Mouse (Mus musculus) E14TG2a.4 (cell line): ENCODE measurements around the gene Pbx2.
A peak's percentile ranks its signal among the peaks of the same experiment; 100 is the strongest.

Source experiments
- H3K27me3 ChIP-seq: 2 replicates; pipeline ENCODE4 v1.6.1; 2014; ENCODE audit warnings: low read length, control low read depth; ENCODE audit not compliant: insufficient read depth
- H3K36me3 ChIP-seq: 2 replicates; pipeline ENCODE4 v1.6.1; 2014; ENCODE audit warnings: low read length, control low read depth; ENCODE audit not compliant: insufficient read depth
- H3K4me1 ChIP-seq: replicated peaks from 2 replicates; pipeline ENCODE4 v1.6.1; 2014; ENCODE audit warnings: low read depth, low read length, control low read depth
- H3K4me3 ChIP-seq: replicated peaks from 2 replicates; pipeline ENCODE4 v1.5.1; 2014; ENCODE audit warnings: mild to moderate bottlenecking, low read length
- H3K9me3 ChIP-seq: 2 replicates; pipeline ENCODE4 v1.6.1; 2014; ENCODE audit warnings: low read length, control low read depth
- CTCF ChIP-seq: conservative IDR thresholded peaks from 2 replicates; pipeline ENCODE4 v1.5.1; 2014; ENCODE audit warnings: low read length
- NANOG ChIP-seq: IDR thresholded peaks from 2 replicates; pipeline ENCODE4 v1.6.1; 2014; ENCODE audit warnings: borderline replicate concordance, low read length, mixed read lengths
- POU5F1 ChIP-seq: IDR thresholded peaks from 2 replicates; pipeline ENCODE4 v1.6.1; 2014; ENCODE audit warnings: low read length, borderline replicate concordance

Gene Pbx2

GRCm38 (mm10) chr17:34613054-34613645, 22.1 kb downstream of the Pbx2 start:
- H3K4me3 ChIP-seq, result no peak overlapping the region
- no peak for TF ChIP-seq NANOG
- TF ChIP-seq POU5F1, result no peak
- TF ChIP-seq CTCF, result no peak
- peaks cover 75% of the 10 kb centered on the region for H3K4me1 ChIP-seq
- no peaks in the 10 kb centered on the region for H3K27me3 ChIP-seq
- H3K36me3 ChIP-seq, result peaks cover 81% of the 10 kb centered on the region
- no peaks in the 10 kb centered on the region for H3K9me3 ChIP-seq

- Histone ChIP-seq H3K9me3 (no peaks in the 10 kb centered on the region), H3K27me3 (no peaks in the 10 kb centered on the region), H3K4me1 (peaks cover 68% of the 10 kb centered on the region), H3K4me3 (no peak overlapping the region), H3K36me3 (peaks cover 74% of the 10 kb centered on the region)
- no peak for TF ChIP-seq NANOG
- TF ChIP-seq CTCF, result no peak
- no peak for TF ChIP-seq POU5F1
Observed at GRCm38 (mm10) chr17:34613830-34614229, 22.8 kb downstream of the Pbx2 start.

DNA sequence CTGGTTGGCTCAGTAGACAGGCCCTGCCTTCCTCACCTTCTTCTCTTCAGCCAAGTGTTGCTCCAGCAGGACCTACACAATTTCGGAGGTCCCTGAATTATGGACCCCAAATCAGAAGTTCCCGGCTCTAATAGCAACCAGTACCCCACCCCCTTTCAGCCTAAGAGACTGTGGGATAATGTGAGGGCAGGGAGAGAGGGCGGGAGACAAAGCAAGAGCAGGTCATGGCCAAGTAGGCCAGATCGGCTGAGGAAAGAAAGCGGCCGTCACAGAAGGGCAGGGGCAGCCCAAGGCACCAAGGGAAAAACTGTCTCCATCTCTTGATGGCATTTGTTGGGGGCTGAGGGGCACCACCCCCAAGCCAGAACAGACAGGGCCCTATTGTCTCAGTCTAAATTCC, 24.8 kb downstream of the Pbx2 start, which contains the start of gene Egfl8:
TSS of gene Egfl8 (minus strand) at position 101 of the 400 bp plus-strand sequence.
- H3K27me3 ChIP-seq, result no peaks in the 10 kb centered on the region
- no peak for TF ChIP-seq POU5F1
- TF ChIP-seq NANOG, result no peak

GRCm38 (mm10) chr17:34618999-34619398, 27.9 kb downstream of the Pbx2 start:
- peaks cover 52% of the 10 kb centered on the region for H3K36me3 ChIP-seq
- no peak overlapping the region for H3K4me3 ChIP-seq
- H3K27me3 ChIP-seq, result no peaks in the 10 kb centered on the region
- peaks cover 45% of the 10 kb centered on the region for H3K4me1 ChIP-seq
- H3K9me3 ChIP-seq, result no peaks in the 10 kb centered on the region
- TF ChIP-seq CTCF (peak; percentile 95), POU5F1 (no peak), NANOG (no peak)

More for the DNA sequence above, 24.8 kb downstream of the Pbx2 start, which contains the start of gene Egfl8:
- Histone ChIP-seq H3K4me1 (peaks cover 55% of the 10 kb centered on the region), H3K36me3 (peaks cover 67% of the 10 kb centered on the region), H3K9me3 (no peaks in the 10 kb centered on the region), H3K4me3 (no peak within 1 kb of the TSS)

DNA sequence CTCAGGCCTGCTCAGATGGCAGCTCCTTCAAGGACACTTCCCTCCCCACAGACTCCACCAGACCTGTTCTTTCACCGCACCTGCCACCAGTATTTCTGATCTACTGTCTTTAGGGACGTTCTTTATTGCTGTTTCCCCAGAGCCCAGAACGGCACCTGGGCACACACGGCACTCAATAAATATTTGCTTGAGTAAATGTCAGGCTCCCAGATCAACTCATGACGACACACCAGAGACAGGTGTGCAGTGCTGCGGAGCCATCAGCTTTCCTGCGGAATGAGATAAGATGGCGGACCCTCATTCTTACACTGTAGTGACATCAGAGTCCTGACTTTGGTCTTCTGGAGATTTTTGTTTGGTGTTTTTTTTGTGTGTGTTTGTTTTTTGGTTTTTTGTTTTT, 29.9 kb downstream of the Pbx2 start:
- Histone ChIP-seq H3K4me3 (no peak overlapping the region), H3K4me1 (peaks cover 34% of the 10 kb centered on the region), H3K27me3 (peaks cover 4% of the 10 kb centered on the region; the same call in 1 of the 2 replicates), H3K36me3 (peaks cover 39% of the 10 kb centered on the region), H3K9me3 (no peaks in the 10 kb centered on the region)
- no peak for TF ChIP-seq NANOG
- no peak for TF ChIP-seq POU5F1
- TF ChIP-seq CTCF, result no peak

DNA sequence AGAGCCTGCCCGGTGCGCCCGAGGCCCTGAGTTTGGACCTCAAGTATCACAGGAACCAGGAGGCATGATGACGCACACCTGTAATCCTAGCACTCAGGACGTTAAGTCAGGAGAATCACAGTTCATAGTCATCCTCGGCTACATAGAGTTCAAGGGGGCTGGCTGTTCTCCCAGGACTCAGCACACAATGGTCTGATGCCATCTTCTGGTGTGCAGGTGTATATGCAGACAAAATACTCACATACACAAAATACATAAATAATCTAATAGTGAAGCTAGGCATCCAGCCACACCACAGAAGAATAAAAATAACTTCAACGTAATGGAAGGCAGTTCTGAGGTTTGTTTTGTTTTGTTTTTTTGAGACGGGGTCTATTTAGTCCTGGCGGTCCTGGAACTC, 32.1 kb downstream of the Pbx2 start:
- H3K4me1 ChIP-seq, result peaks cover 50% of the 10 kb centered on the region
- H3K36me3 ChIP-seq, result peaks cover 25% of the 10 kb centered on the region
- H3K9me3 ChIP-seq, result no peaks in the 10 kb centered on the region
- TF ChIP-seq POU5F1 (no peak), CTCF (peak; percentile 15; the same call in 1 of the 2 replicates), NANOG (no peak)
- peak overlapping the region; percentile 45 for H3K4me3 ChIP-seq
- H3K27me3 ChIP-seq, result peaks cover 16% of the 10 kb centered on the region

DNA sequence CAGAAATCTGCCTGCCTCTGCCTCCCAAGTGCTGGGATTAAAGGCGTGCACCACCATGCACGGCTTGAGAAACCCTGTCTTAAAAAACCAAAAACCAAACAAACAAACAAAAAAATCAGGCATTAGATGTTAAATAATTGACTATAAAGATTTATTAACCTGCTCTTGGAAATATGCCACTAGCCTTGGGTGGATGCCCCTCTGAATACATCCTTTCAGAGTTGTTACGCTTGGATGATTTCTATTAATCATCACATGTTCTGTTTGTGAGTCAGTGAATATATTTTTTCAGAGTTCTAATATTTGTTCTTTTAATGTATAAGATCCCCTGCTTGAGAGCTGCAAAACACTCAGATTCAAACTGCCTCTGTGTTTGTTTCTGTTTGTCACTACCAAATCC, 33.9 kb downstream of the Pbx2 start:
- Histone ChIP-seq H3K4me3 (no peak overlapping the region), H3K36me3 (peaks cover 25% of the 10 kb centered on the region), H3K4me1 (peaks cover 64% of the 10 kb centered on the region), H3K27me3 (peaks cover 34% of the 10 kb centered on the region), H3K9me3 (no peaks in the 10 kb centered on the region)
- TF ChIP-seq POU5F1 (no peak), CTCF (no peak), NANOG (no peak)

DNA sequence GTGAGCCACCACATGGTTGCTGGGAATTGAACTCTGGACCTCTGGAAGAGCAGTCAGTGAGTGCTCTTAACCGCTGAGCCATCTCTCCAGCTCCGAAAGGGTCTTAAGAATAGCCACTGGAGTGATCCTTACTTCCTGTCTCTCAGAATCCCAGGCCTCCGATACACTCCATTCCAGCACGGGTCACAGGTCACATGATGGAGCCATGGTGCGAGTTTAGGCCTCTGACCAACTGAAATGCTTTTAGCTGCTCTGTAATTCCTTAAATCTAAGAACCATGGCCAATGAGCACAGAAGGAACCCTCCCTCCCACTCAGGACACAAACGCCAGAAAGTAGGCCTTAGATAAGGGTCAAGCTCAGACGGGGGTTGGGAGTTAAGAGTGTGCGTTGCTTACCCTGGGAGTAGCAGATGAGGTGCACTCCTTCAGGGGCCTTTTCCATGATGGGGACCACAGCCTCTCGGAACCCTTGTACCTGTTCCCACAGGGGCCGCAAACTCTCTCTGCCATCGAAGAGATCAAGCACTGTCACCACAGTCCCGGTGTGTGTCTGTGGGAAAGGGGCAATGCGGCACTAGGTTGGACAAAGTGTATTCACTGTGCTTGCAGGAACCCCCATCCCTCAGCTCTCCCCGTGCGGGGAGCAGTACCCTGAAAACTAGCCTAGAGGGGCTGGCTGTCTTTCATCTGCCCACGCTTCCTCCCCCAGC, 35.2 kb downstream of the Pbx2 start:
- Histone ChIP-seq H3K27me3 (peaks cover 46% of the 10 kb centered on the region), H3K36me3 (peaks cover 22% of the 10 kb centered on the region), H3K4me1 (peaks cover 69% of the 10 kb centered on the region), H3K4me3 (peak overlapping the region; percentile 86), H3K9me3 (no peaks in the 10 kb centered on the region)
- TF ChIP-seq NANOG (no peak), CTCF (no peak), POU5F1 (no peak)
